Mouse (Mus musculus): ENCODE data around the gene Coa3. TPM values are rescaled to one million over a fixed set of nuclear protein-coding genes. Genes with fewer than 3 reads are reported as not detected.
A peak's percentile ranks its signal among the peaks of the same experiment; 100 is the strongest.

Coa3 gene
- polyA plus RNA-seq, 1 experiment from 2014 or later: 190 TPM

DNA sequence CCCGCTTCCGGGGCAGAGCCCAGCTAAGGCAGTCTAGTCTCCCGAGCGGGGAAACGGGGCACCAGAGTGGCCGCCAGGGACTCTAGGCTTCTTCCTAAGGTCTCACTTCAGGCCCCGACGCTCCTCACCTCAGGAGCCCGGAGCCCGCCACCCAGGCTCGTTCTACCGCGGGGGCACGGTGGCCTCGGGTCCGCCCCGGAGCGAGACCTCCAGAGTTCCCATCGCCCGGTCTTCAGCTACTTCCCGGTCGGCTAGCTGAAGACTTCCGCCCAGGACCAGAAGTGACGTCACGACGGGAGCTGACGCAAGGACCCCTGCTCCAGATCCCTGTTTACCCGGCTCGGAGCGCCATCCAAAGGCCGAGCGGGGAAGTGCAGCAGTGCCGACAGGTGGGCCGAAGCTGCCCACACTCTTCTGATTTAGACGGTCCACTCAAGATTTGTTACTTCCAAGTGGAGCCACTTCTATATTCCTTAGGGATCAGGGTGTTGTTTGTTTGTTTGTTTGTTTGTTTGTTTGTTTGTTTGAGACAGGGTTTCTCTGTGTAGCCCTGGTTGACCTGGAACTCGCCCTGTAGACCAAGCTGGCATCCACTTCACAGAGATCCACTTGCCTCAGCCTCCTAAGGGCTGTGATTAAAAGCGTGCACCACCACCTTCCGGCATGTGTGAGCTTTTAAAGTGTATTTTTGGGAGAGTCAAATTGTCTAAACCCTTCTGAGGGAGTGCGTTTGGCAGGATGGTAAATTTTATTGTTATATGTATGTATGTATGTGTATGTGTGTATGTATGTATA is 23.3 kb upstream of the Coa3 start, which contains the start of gene Becn1:
TSS of gene Becn1 (minus strand) at position 283 of the 795 bp plus-strand sequence.
- Histone ChIP-seq H3K4me1 (ENCODE audit: insufficient read depth) (peaks cover 5% of the 10 kb centered on the region; the same call in 1 of the 2 replicates), H3K27ac (ENCODE audit: low read depth) (peak within 1 kb of the TSS; percentile 65), H3K9ac (peak within 1 kb of the TSS; percentile 85), H3K4me3 (ENCODE audit: low read depth, low read length) (peak within 1 kb of the TSS; percentile 86), H3K9me3 (ENCODE audit: low read depth, low read length) (no peaks in the 10 kb centered on the region), H3K4me2 (peak within 1 kb of the TSS; percentile 99), H3K36me3 (ENCODE audit: insufficient read depth) (peaks cover 23% of the 10 kb centered on the region), H3K27me3 (ENCODE audit: insufficient read depth, low read length) (no peaks in the 10 kb centered on the region)
- DNase-seq (peak; percentile 99), ATAC-seq (ENCODE audit: insufficient read depth) (peak; percentile 96)
- TF ChIP-seq CTCF (IDR thresholded peaks at IDR 0.05; ENCODE audit: low read depth): peak; percentile 98
- 6% methylated on average over 39 of the region's 39 CpGs for WGBS

DNA sequence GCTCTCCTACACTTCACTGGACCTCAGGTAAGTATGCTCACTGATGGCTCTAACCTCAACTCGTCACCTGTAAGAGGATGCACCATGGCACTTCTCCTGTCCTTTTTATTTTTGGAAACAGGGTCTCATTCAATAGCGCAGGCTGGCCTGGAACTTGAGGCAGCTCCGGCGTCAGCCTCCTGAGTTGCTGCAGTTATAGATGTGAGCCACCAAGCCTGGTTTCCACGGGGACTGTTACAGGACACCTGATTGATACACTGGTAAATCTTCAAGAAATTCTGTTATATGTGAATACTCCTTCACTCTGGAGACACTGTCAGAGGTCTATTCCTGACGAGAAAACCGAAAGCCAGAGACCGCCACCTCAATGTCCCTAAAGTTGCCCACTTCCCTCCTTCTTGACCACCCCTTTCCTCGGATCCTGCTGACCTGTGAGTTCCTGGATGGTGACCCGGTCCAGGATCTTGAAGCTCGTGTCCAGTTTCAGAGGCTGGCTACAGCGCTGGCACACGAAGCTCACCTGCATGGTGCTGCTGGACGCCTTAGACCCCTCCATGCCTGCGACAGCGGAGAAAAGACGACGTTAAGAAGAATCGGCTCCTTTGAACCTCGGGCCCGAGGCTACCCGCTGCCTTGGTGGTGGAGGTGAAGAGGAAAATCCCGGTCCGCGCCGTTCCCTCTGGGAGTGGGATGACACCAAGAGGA is 22.5 kb upstream of the Coa3 start:
- peak overlapping the region; percentile 99 for H3K4me2 ChIP-seq
- H3K4me3 ChIP-seq (ENCODE audit: low read depth, low read length): peak overlapping the region; percentile 86
- H3K9ac ChIP-seq: peak overlapping the region; percentile 85
- H3K27ac ChIP-seq (ENCODE audit: low read depth): peak overlapping the region; percentile 65
- H3K9me3 ChIP-seq (ENCODE audit: low read depth, low read length): no peaks in the 10 kb centered on the region
- ATAC-seq (ENCODE audit: insufficient read depth) (0 out of 2 replicates have a peak, but pooled peaks have one; percentile 29), DNase-seq (no peak)
- H3K36me3 ChIP-seq (ENCODE audit: insufficient read depth): peaks cover 29% of the 10 kb centered on the region
- TF ChIP-seq CTCF (IDR thresholded peaks at IDR 0.05; ENCODE audit: low read depth): no peak
- no peaks in the 10 kb centered on the region for H3K27me3 ChIP-seq (ENCODE audit: insufficient read depth, low read length)
- peaks cover 5% of the 10 kb centered on the region; the same call in 1 of the 2 replicates for H3K4me1 ChIP-seq (ENCODE audit: insufficient read depth)
- WGBS: 12% methylated on average over 26 of the region's 26 CpGs

DNA sequence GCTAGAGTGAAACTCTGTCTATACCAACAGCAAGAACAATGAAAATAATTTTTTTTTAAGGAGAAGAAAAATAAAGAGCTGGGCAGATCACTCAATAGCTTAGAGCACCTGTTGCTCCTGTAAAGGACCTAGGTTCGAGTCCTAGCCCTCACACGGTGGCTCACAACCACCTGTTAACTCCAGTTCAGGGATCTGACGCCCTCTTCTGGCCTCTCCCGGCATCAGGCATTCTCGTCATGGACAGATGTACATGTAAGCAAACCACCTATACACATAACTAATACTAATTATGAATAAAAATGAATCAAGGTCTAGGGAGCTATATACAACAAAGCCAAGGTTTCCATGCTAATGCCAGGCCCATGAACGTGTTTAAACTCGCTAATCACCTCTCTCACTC is 22.0 kb upstream of the Coa3 start:
- H3K9ac ChIP-seq: peak overlapping the region; percentile 85
- TF ChIP-seq CTCF (IDR thresholded peaks at IDR 0.05; ENCODE audit: low read depth): 0 out of 2 replicates have a peak, but pooled peaks have one; percentile 8
- ATAC-seq (ENCODE audit: insufficient read depth) (no peak), DNase-seq (no peak)
- H3K4me2 ChIP-seq: peak overlapping the region; percentile 99
- no peaks in the 10 kb centered on the region for H3K9me3 ChIP-seq (ENCODE audit: low read depth, low read length)
- H3K27ac ChIP-seq (ENCODE audit: low read depth): no peak overlapping the region
- H3K4me1 ChIP-seq (ENCODE audit: insufficient read depth): peaks cover 5% of the 10 kb centered on the region; the same call in 1 of the 2 replicates
- 67% methylated on average over 7 of the region's 7 CpGs for WGBS
- peaks cover 29% of the 10 kb centered on the region for H3K36me3 ChIP-seq (ENCODE audit: insufficient read depth)
- peak overlapping the region; percentile 86 for H3K4me3 ChIP-seq (ENCODE audit: low read depth, low read length)
- H3K27me3 ChIP-seq (ENCODE audit: insufficient read depth, low read length): no peaks in the 10 kb centered on the region

DNA sequence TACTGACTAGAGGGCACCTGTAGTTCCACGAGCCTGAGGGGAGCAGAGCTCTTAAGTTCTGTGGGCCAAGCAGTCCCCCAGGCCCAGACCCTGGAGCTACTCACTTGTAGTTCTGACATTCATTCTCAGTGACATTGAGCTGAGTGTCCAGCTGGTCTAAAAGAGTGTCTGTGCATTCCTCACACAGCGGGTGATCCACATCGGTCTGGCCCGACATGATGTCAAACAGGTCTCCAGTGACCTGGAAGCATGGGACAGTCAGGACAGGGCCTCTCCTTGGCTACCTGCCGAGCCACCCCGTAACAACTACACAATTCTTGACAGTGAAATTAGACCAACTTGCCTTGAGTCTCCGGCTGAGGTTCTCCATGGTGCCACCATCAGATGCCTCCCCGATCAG is 16.3 kb upstream of the Coa3 start:
- Histone ChIP-seq H3K27me3 (ENCODE audit: insufficient read depth, low read length) (no peaks in the 10 kb centered on the region), H3K9ac (no peak overlapping the region), H3K36me3 (ENCODE audit: insufficient read depth) (peaks cover 80% of the 10 kb centered on the region), H3K4me1 (ENCODE audit: insufficient read depth) (no peaks in the 10 kb centered on the region), H3K4me2 (no peak overlapping the region), H3K27ac (ENCODE audit: low read depth) (no peak overlapping the region), H3K9me3 (ENCODE audit: low read depth, low read length) (no peaks in the 10 kb centered on the region), H3K4me3 (ENCODE audit: low read depth, low read length) (no peak overlapping the region)
- TF ChIP-seq CTCF (IDR thresholded peaks at IDR 0.05; ENCODE audit: low read depth): no peak
- 94% methylated on average over 8 of the region's 8 CpGs for WGBS
- no peak for ATAC-seq (ENCODE audit: insufficient read depth)
- no peak for DNase-seq

DNA sequence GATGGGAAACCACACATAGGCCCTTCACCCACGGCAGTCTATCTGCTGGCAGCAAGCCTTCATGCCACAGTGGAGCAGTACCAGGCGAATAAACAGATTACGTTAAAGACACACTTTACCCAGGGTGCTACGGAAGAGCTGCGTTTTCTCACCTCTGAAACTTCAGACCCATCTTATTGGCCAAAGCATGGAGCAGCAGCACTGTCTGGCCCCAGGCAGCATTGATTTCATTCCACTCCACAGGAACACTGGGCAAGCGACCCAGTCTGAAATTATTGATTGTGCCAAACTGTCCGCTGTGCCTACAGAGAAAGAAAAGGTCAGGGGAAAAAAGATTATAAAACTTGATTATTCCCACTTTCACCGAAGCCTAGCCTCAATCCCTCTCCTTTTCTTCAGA is 12.3 kb upstream of the Coa3 start:
- Histone ChIP-seq H3K27ac (ENCODE audit: low read depth) (no peak overlapping the region), H3K9ac (no peak overlapping the region), H3K27me3 (ENCODE audit: insufficient read depth, low read length) (no peaks in the 10 kb centered on the region), H3K9me3 (ENCODE audit: low read depth, low read length) (no peaks in the 10 kb centered on the region), H3K4me2 (no peak overlapping the region), H3K36me3 (ENCODE audit: insufficient read depth) (peaks cover 82% of the 10 kb centered on the region), H3K4me3 (ENCODE audit: low read depth, low read length) (no peak overlapping the region), H3K4me1 (ENCODE audit: insufficient read depth) (no peaks in the 10 kb centered on the region)
- TF ChIP-seq CTCF (IDR thresholded peaks at IDR 0.05; ENCODE audit: low read depth): no peak
- DNase-seq: no peak
- ATAC-seq (ENCODE audit: insufficient read depth): no peak
- 92% methylated on average over 8 of the region's 8 CpGs for WGBS

DNA sequence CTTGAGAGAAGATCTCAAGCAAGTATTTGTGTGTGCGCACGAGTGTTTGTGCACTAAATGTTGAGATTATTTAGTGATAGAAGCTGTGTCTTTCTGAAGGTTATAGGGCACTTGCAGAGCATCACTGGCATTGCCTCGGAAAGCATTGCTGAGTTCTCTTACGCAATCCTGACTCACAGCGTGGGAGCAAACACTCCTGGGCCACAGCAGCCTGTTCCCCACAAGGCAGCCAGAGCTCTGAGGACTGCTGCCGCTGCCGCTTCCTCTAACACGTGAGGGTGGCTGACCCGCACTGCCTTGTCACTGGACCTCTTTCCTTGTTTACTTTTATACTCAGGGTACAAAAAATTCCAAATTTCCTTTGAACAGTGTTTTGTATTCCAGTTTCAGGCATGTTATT is 8.4 kb upstream of the Coa3 start:
- Histone ChIP-seq H3K4me3 (ENCODE audit: low read depth, low read length) (no peak overlapping the region), H3K27me3 (ENCODE audit: insufficient read depth, low read length) (no peaks in the 10 kb centered on the region), H3K27ac (ENCODE audit: low read depth) (no peak overlapping the region), H3K9ac (no peak overlapping the region), H3K4me2 (no peak overlapping the region), H3K4me1 (ENCODE audit: insufficient read depth) (no peaks in the 10 kb centered on the region), H3K36me3 (ENCODE audit: insufficient read depth) (peaks cover 50% of the 10 kb centered on the region), H3K9me3 (ENCODE audit: low read depth, low read length) (no peaks in the 10 kb centered on the region)
- no peak for TF ChIP-seq CTCF (IDR thresholded peaks at IDR 0.05; ENCODE audit: low read depth)
- 63% methylated on average over 9 of the region's 9 CpGs for WGBS
- DNase-seq (peak; percentile 10), ATAC-seq (ENCODE audit: insufficient read depth) (no peak)

DNA sequence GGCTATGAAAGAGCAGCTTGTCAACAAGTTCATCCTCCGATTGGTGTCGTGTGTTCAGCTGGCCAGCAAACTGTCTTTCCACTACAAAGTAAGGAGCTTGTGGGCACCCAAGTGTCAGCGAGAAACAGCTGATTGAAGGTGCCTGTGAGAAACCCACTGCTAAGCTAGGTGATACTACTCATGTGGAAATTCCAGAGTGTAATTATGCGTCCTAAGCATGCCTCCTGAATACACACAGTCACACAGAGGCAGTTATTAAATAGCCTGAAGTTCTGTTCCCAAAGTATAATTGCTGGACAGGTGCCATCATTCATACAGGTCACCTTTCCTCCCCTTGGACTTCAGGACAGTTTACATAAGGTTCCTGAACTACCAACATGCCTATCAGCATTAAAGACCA is 4.9 kb upstream of the Coa3 start:
- DNase-seq: no peak
- H3K9me3 ChIP-seq (ENCODE audit: low read depth, low read length): no peaks in the 10 kb centered on the region
- H3K27ac ChIP-seq (ENCODE audit: low read depth): no peak overlapping the region
- peaks cover 16% of the 10 kb centered on the region; the same call in 1 of the 2 replicates for H3K36me3 ChIP-seq (ENCODE audit: insufficient read depth)
- WGBS: 62% methylated on average over 4 of the region's 4 CpGs
- no peak overlapping the region for H3K9ac ChIP-seq
- no peaks in the 10 kb centered on the region for H3K27me3 ChIP-seq (ENCODE audit: insufficient read depth, low read length)
- no peak overlapping the region for H3K4me3 ChIP-seq (ENCODE audit: low read depth, low read length)
- H3K4me2 ChIP-seq: no peak overlapping the region
- TF ChIP-seq CTCF (IDR thresholded peaks at IDR 0.05; ENCODE audit: low read depth): no peak
- no peak for ATAC-seq (ENCODE audit: insufficient read depth)
- no peaks in the 10 kb centered on the region for H3K4me1 ChIP-seq (ENCODE audit: insufficient read depth)

All from lung, embryonic 14.5 days (tissue).